Mouse (Mus musculus): ENCODE measurements at regions not wholly inside any gene's neighbourhood (a gene's known extent, or its start where the extent isn't known, plus 50 kb on each side); places are given as distances from the start of the nearest gene placed in this dataset.

GRCm38 (mm10) chr5:129297657-129298349, 201.3 kb downstream of the Adgrd1 start:
- Histone ChIP-seq H3K36me3 (replicated peaks) (no peaks in the 10 kb centered on the region), H3K9me3 (replicated peaks) (peaks cover 78% of the 10 kb centered on the region), H3K27me3 (ENCODE audit: insufficient read depth, low read length) (no peaks in the 10 kb centered on the region), H3K4me3 (ENCODE audit: low read depth, low read length) (no peak overlapping the region), H3K4me1 (ENCODE audit: insufficient read depth, low read depth, low read length) (no peaks in the 10 kb centered on the region)
- no peak for ATAC-seq (ENCODE audit: extremely low read depth, insufficient number of reproducible peaks, low FRiP score, poor library complexity, severe bottlenecking)
- no peak for DNase-seq (ENCODE audit: low spot score)
- TF ChIP-seq CTCF (IDR thresholded peaks at IDR 0.05; ENCODE audit: low read depth, low read length) (no peak), GATA1 (IDR thresholded peaks at IDR 0.05; ENCODE audit: borderline replicate concordance, low read length) (no peak), GATA2 (IDR thresholded peaks at IDR 0.05; ENCODE audit: borderline replicate concordance, low read depth, low read length) (no peak), TAL1 (conservative IDR thresholded peaks at IDR 0.05; ENCODE audit: low read depth, low read length) (no peak), POLR2AphosphoS5 (IDR thresholded peaks at IDR 0.05; ENCODE audit: insufficient replicate concordance, low read depth, low read length) (no peak)

GRCm38 (mm10) chr5:129298646-129299455, 202.2 kb upstream of the Sfswap start:
- Histone ChIP-seq H3K27me3 (ENCODE audit: insufficient read depth, low read length) (no peaks in the 10 kb centered on the region), H3K4me3 (ENCODE audit: low read depth, low read length) (no peak overlapping the region), H3K4me1 (ENCODE audit: insufficient read depth, low read depth, low read length) (no peaks in the 10 kb centered on the region), H3K9me3 (replicated peaks) (peaks cover 79% of the 10 kb centered on the region), H3K36me3 (replicated peaks) (no peaks in the 10 kb centered on the region)
- ATAC-seq (ENCODE audit: extremely low read depth, insufficient number of reproducible peaks, low FRiP score, poor library complexity, severe bottlenecking) (no peak), DNase-seq (ENCODE audit: low spot score) (no peak)
- TF ChIP-seq TAL1 (conservative IDR thresholded peaks at IDR 0.05; ENCODE audit: low read depth, low read length) (no peak), GATA1 (IDR thresholded peaks at IDR 0.05; ENCODE audit: borderline replicate concordance, low read length) (no peak), CTCF (IDR thresholded peaks at IDR 0.05; ENCODE audit: low read depth, low read length) (no peak), POLR2AphosphoS5 (IDR thresholded peaks at IDR 0.05; ENCODE audit: insufficient replicate concordance, low read depth, low read length) (no peak), GATA2 (IDR thresholded peaks at IDR 0.05; ENCODE audit: borderline replicate concordance, low read depth, low read length) (no peak)

- no peak overlapping the region for H3K4me3 ChIP-seq (ENCODE audit: low read depth, low read length)
- H3K36me3 ChIP-seq (replicated peaks) = no peaks in the 10 kb centered on the region
- no peaks in the 10 kb centered on the region for H3K4me1 ChIP-seq (ENCODE audit: insufficient read depth, low read depth, low read length)
- no peak for TF ChIP-seq GATA2 (IDR thresholded peaks at IDR 0.05; ENCODE audit: borderline replicate concordance, low read depth, low read length)
- no peak for TF ChIP-seq TAL1 (conservative IDR thresholded peaks at IDR 0.05; ENCODE audit: low read depth, low read length)
- TF ChIP-seq CTCF (IDR thresholded peaks at IDR 0.05; ENCODE audit: low read depth, low read length) = no peak
- TF ChIP-seq POLR2AphosphoS5 (IDR thresholded peaks at IDR 0.05; ENCODE audit: insufficient replicate concordance, low read depth, low read length) = no peak
- no peak for TF ChIP-seq GATA1 (IDR thresholded peaks at IDR 0.05; ENCODE audit: borderline replicate concordance, low read length)
- H3K9me3 ChIP-seq (replicated peaks) = peaks cover 78% of the 10 kb centered on the region
- no peaks in the 10 kb centered on the region for H3K27me3 ChIP-seq (ENCODE audit: insufficient read depth, low read length)
- DNase-seq (ENCODE audit: low spot score) (no peak), ATAC-seq (ENCODE audit: extremely low read depth, insufficient number of reproducible peaks, low FRiP score, poor library complexity, severe bottlenecking) (no peak)
These were observed 201.6 kb upstream of the Sfswap start for GRCm38 (mm10) chr5:129299456-129299765.

GRCm38 (mm10) chr5:129300423-129300822, 200.6 kb upstream of the Sfswap start:
- Histone ChIP-seq H3K9me3 (replicated peaks) (peaks cover 76% of the 10 kb centered on the region), H3K4me1 (ENCODE audit: insufficient read depth, low read depth, low read length) (no peaks in the 10 kb centered on the region), H3K36me3 (replicated peaks) (no peaks in the 10 kb centered on the region), H3K27me3 (ENCODE audit: insufficient read depth, low read length) (no peaks in the 10 kb centered on the region), H3K4me3 (ENCODE audit: low read depth, low read length) (no peak overlapping the region)
- no peak for TF ChIP-seq TAL1 (conservative IDR thresholded peaks at IDR 0.05; ENCODE audit: low read depth, low read length)
- no peak for TF ChIP-seq CTCF (IDR thresholded peaks at IDR 0.05; ENCODE audit: low read depth, low read length)
- no peak for TF ChIP-seq POLR2AphosphoS5 (IDR thresholded peaks at IDR 0.05; ENCODE audit: insufficient replicate concordance, low read depth, low read length)
- no peak for TF ChIP-seq GATA1 (IDR thresholded peaks at IDR 0.05; ENCODE audit: borderline replicate concordance, low read length)
- no peak for TF ChIP-seq GATA2 (IDR thresholded peaks at IDR 0.05; ENCODE audit: borderline replicate concordance, low read depth, low read length)
- ATAC-seq (ENCODE audit: extremely low read depth, insufficient number of reproducible peaks, low FRiP score, poor library complexity, severe bottlenecking) = no peak
- no peak for DNase-seq (ENCODE audit: low spot score)

- no peak for TF ChIP-seq GATA2 (IDR thresholded peaks at IDR 0.05; ENCODE audit: borderline replicate concordance, low read depth, low read length)
- no peak for TF ChIP-seq GATA1 (IDR thresholded peaks at IDR 0.05; ENCODE audit: borderline replicate concordance, low read length)
- TF ChIP-seq CTCF (IDR thresholded peaks at IDR 0.05; ENCODE audit: low read depth, low read length) = no peak
- TF ChIP-seq TAL1 (conservative IDR thresholded peaks at IDR 0.05; ENCODE audit: low read depth, low read length) = no peak
- no peak for TF ChIP-seq POLR2AphosphoS5 (IDR thresholded peaks at IDR 0.05; ENCODE audit: insufficient replicate concordance, low read depth, low read length)
- ATAC-seq (ENCODE audit: extremely low read depth, insufficient number of reproducible peaks, low FRiP score, poor library complexity, severe bottlenecking) (no peak), DNase-seq (ENCODE audit: low spot score) (no peak)
- peaks cover 88% of the 10 kb centered on the region for H3K9me3 ChIP-seq (replicated peaks)
- no peaks in the 10 kb centered on the region for H3K36me3 ChIP-seq (replicated peaks)
- H3K4me3 ChIP-seq (ENCODE audit: low read depth, low read length) = no peak overlapping the region; the same call in 1 of the 2 replicates
- no peaks in the 10 kb centered on the region for H3K4me1 ChIP-seq (ENCODE audit: insufficient read depth, low read depth, low read length)
- no peaks in the 10 kb centered on the region for H3K27me3 ChIP-seq (ENCODE audit: insufficient read depth, low read length)
These were observed 185.4 kb upstream of the Sfswap start for GRCm38 (mm10) chr5:129315626-129316025.

GRCm38 (mm10) chr5:129331094-129331523, 169.9 kb upstream of the Sfswap start:
- TF ChIP-seq TAL1 (conservative IDR thresholded peaks at IDR 0.05; ENCODE audit: low read depth, low read length) (no peak), GATA1 (IDR thresholded peaks at IDR 0.05; ENCODE audit: borderline replicate concordance, low read length) (no peak), CTCF (IDR thresholded peaks at IDR 0.05; ENCODE audit: low read depth, low read length) (no peak), POLR2AphosphoS5 (IDR thresholded peaks at IDR 0.05; ENCODE audit: insufficient replicate concordance, low read depth, low read length) (no peak), GATA2 (IDR thresholded peaks at IDR 0.05; ENCODE audit: borderline replicate concordance, low read depth, low read length) (no peak)
- H3K27me3 ChIP-seq (ENCODE audit: insufficient read depth, low read length) = no peaks in the 10 kb centered on the region
- H3K4me1 ChIP-seq (ENCODE audit: insufficient read depth, low read depth, low read length) = no peaks in the 10 kb centered on the region
- peaks cover 93% of the 10 kb centered on the region for H3K9me3 ChIP-seq (replicated peaks)
- no peaks in the 10 kb centered on the region for H3K36me3 ChIP-seq (replicated peaks)
- DNase-seq (ENCODE audit: low spot score) (no peak), ATAC-seq (ENCODE audit: extremely low read depth, insufficient number of reproducible peaks, low FRiP score, poor library complexity, severe bottlenecking) (no peak)
- H3K4me3 ChIP-seq (ENCODE audit: low read depth, low read length) = no peak overlapping the region
